Mouse (Mus musculus): ENCODE data around the gene Grk1.

The Grk1 gene

GRCm38 (mm10) chr8:13459431-13459830 is 54.5 kb downstream of the Grk1 start:
- CTCF ChIA-PET: interaction anchor here in 1 of 4 experiments (0.7 kb wide), 1 partner anchor 46 kb away, joined by 3 read pairs; no protein-coding TSS in a partner anchor
- POLR2A ChIA-PET: no interaction called here

- ChIA-PET CTCF (interaction anchor here (0.6 to 2.3 kb wide), 9 partner anchors 10 to 50 kb away, joined by 3 to 12 read pairs (median 4); no protein-coding TSS in a partner anchor), POLR2A (no interaction called here)
Observed at GRCm38 (mm10) chr8:13461085-13461765, 56.3 kb downstream of the Grk1 start.

- POLR2A ChIA-PET: no interaction called here
- CTCF ChIA-PET: interaction anchor here (0.6 to 2.3 kb wide), 10 partner anchors 9 to 50 kb away, joined by 3 to 12 read pairs (median 4); no protein-coding TSS in a partner anchor
Observed at GRCm38 (mm10) chr8:13461843-13462242, 57.0 kb downstream of the Grk1 start.

GRCm38 (mm10) chr8:13462392-13462791 is 57.5 kb downstream of the Grk1 start:
- CTCF ChIA-PET: interaction anchor here in 3 of 4 experiments (0.6 to 2.3 kb wide), 5 partner anchors 10 to 102 kb away, joined by 3 to 12 read pairs (median 3); no protein-coding TSS in a partner anchor
- POLR2A ChIA-PET: no interaction called here

GRCm38 (mm10) chr8:13465324-13465723 is 60.4 kb downstream of the Grk1 start:
- CTCF ChIA-PET: interaction anchor here in 1 of 4 experiments (0.6 kb wide), 1 partner anchor 445 kb away, joined by 10 read pairs; no protein-coding TSS in a partner anchor
- POLR2A ChIA-PET: interaction anchor here in 3 of 4 experiments (0.6 to 1.6 kb wide), 5 partner anchors 18 to 291 kb away, joined by 3 to 6 read pairs (median 3); no protein-coding TSS in a partner anchor

GRCm38 (mm10) chr8:13466989-13467388 is 62.1 kb downstream of the Grk1 start:
- CTCF ChIA-PET: no interaction called here
- POLR2A ChIA-PET: interaction anchor here in 1 of 4 experiments (1.5 kb wide), 1 partner anchor 82 kb away, joined by 4 read pairs; no protein-coding TSS in a partner anchor

- ChIA-PET CTCF (interaction anchor here in 2 of 4 experiments (0.6 to 0.8 kb wide), 3 partner anchors 14 to 650 kb away, joined by 3 read pairs; no protein-coding TSS in a partner anchor), POLR2A (interaction anchor here in 2 of 4 experiments (0.6 to 1.5 kb wide), 2 partner anchors 80 to 81 kb away, joined by 3 to 4 read pairs; no protein-coding TSS in a partner anchor)
Observed at GRCm38 (mm10) chr8:13468737-13469136, 63.9 kb downstream of the Grk1 start.

- ChIA-PET POLR2A (interaction anchor here in 2 of 4 experiments (0.6 to 1.7 kb wide), 6 partner anchors 13 to 801 kb away, joined by 3 to 5 read pairs (median 4); partner anchors contain the start of gene Gas6 (in 1 of the 2)), CTCF (interaction anchor here in 2 of 4 experiments (0.6 to 1.3 kb wide), 3 partner anchors 10 to 77 kb away, joined by 3 to 5 read pairs (median 3); partner anchors contain the start of gene Atp4b (in 1 of the 2))
Observed at GRCm38 (mm10) chr8:13471484-13471883, 66.6 kb downstream of the Grk1 start.
